Mouse (Mus musculus): ENCODE data around the gene Gemin5. TPM values are rescaled to one million over a fixed set of nuclear protein-coding genes. Genes with fewer than 3 reads are reported as not detected.

Gemin5 gene
- polyA plus RNA-seq, 1 experiment = 6.6 TPM

Other genes starting within 250 kb of the Gemin5 start
- gene Larp1, start 159.5 kb downstream of the Gemin5 start, polyA plus RNA-seq (2012; rRNA removed) = 31.1 and 42.6 TPM in 2 replicates
- gene Gm12248, start 75.4 kb downstream of the Gemin5 start, polyA plus RNA-seq (2012; rRNA removed) = not detected in 2 replicates
- gene Cnot8, start 64.4 kb downstream of the Gemin5 start, polyA plus RNA-seq (2012; rRNA removed) = 68.3 and 78.0 TPM in 2 replicates
- gene Mrpl22, start 3.1 kb upstream of the Gemin5 start, polyA plus RNA-seq (2012; rRNA removed) = 50.3 and 66.3 TPM in 2 replicates
- 23.8 and 57.1 TPM in 2 replicates for gene Igtp, start 31.0 kb upstream of the Gemin5 start, polyA plus RNA-seq (2012; rRNA removed)
- 22.1 and 54.2 TPM in 2 replicates for gene Irgm2, start 31.1 kb upstream of the Gemin5 start, polyA plus RNA-seq (2012; rRNA removed)
- 0.04 TPM in 1 of 2 replicates, not detected in the other for gene 4930438A08Rik, start 106.3 kb upstream of the Gemin5 start, polyA plus RNA-seq (2012; rRNA removed)
- 30.9 and 46.0 TPM in 2 replicates for gene Zfp692, start 138.5 kb upstream of the Gemin5 start, polyA plus RNA-seq (2012; rRNA removed)
- gene Zfp672, start 161.8 kb upstream of the Gemin5 start, polyA plus RNA-seq (2012; rRNA removed) = 43.2 and 48.6 TPM in 2 replicates
- gene Sh3bp5l, start 162.2 kb upstream of the Gemin5 start, polyA plus RNA-seq (2012; rRNA removed) = 22.0 and 23.9 TPM in 2 replicates
- 1.8 TPM in 2 replicates for gene Lypd8, start 210.5 kb upstream of the Gemin5 start, polyA plus RNA-seq (2012; rRNA removed)

Measured in urinary bladder, adult 2 months (tissue).